Mouse (Mus musculus) kidney, postnatal 36 days (tissue): ENCODE measurements at regions not wholly inside any gene's neighbourhood (a gene's known extent, or its start where the extent isn't known, plus 50 kb on each side); places are given as distances from the start of the nearest gene placed in this dataset.
"Not testable (repeated sequence)": the region's sequence is repeated elsewhere in the genome, so short reads cannot be mapped to it uniquely, and the experiment has no call there.

Experiments
- DNase-seq, 2 experiments: peaks; one replicate each; pipeline ENCODE4 v3.0.0; 2021 to 2022; ENCODE audit warnings: mixed read lengths in 2 of 2

GRCm38 (mm10) chr12:8410410-8411341, 89.1 kb downstream of the Rhob start:
- DNase-seq: no peak

GRCm38 (mm10) chr12:8402084-8402483, 88.9 kb downstream of the Hs1bp3 start:
- DNase-seq: peak in 1 of 2 experiments; percentile 40

- DNase-seq: no peak
Observed at GRCm38 (mm10) chr12:8401376-8401775, 88.1 kb downstream of the Hs1bp3 start.

- DNase-seq: peak in 1 of 2 experiments; percentile 49
Observed at GRCm38 (mm10) chr12:8400345-8401130, 87.3 kb downstream of the Hs1bp3 start.

GRCm38 (mm10) chr12:8398852-8399251, 85.6 kb downstream of the Hs1bp3 start:
- no peak for DNase-seq

- not testable (repeated sequence) for DNase-seq
Observed at GRCm38 (mm10) chr12:8396408-8396807, 83.2 kb downstream of the Hs1bp3 start.

GRCm38 (mm10) chr12:8394894-8395297, 81.7 kb downstream of the Hs1bp3 start:
- DNase-seq: peak; percentile 24 to 57

- DNase-seq: no peak
Observed at GRCm38 (mm10) chr12:8393976-8394375, 80.7 kb downstream of the Hs1bp3 start.
